Mouse (Mus musculus): ENCODE data around the gene Olfr808. TPM values are rescaled to one million over a fixed set of nuclear protein-coding genes. Genes with fewer than 3 reads are reported as not detected.

Olfr808 gene
- polyA plus RNA-seq, 1 experiment from 2014 or later: not detected

Small RNAs within 50 kb of the gene (microRNA-seq; reads per million reads assigned to microRNA genes)
- not detected for gene Gm24485

Other genes starting within 250 kb of the Olfr808 start
- not detected in 2 replicates for gene Olfr791, start 243.7 kb upstream of the Olfr808 start, polyA plus RNA-seq (2014; fragmentation: Nextera tagmentation; extraction: Ambion mirVana)
- not detected in 2 replicates for gene Olfr792, start 226.3 kb upstream of the Olfr808 start, polyA plus RNA-seq (2014; fragmentation: Nextera tagmentation; extraction: Ambion mirVana)
- not detected in 2 replicates for gene Olfr794, start 197.8 kb upstream of the Olfr808 start, polyA plus RNA-seq (2014; fragmentation: Nextera tagmentation; extraction: Ambion mirVana)
- gene Olfr796, start 152.9 kb upstream of the Olfr808 start, polyA plus RNA-seq (2014; fragmentation: Nextera tagmentation; extraction: Ambion mirVana): not detected in 2 replicates
- not detected in 2 replicates for gene Olfr798, start 137.5 kb upstream of the Olfr808 start, polyA plus RNA-seq (2014; fragmentation: Nextera tagmentation; extraction: Ambion mirVana)
- not detected in 2 replicates for gene Olfr799, start 128.0 kb upstream of the Olfr808 start, polyA plus RNA-seq (2014; fragmentation: Nextera tagmentation; extraction: Ambion mirVana)
- not detected in 2 replicates for gene Olfr800, start 107.8 kb upstream of the Olfr808 start, polyA plus RNA-seq (2014; fragmentation: Nextera tagmentation; extraction: Ambion mirVana)
- not detected in 2 replicates for gene Olfr801, start 91.6 kb upstream of the Olfr808 start, polyA plus RNA-seq (2014; fragmentation: Nextera tagmentation; extraction: Ambion mirVana)
- gene Olfr802, start 77.3 kb upstream of the Olfr808 start, polyA plus RNA-seq (2014; fragmentation: Nextera tagmentation; extraction: Ambion mirVana): 0.05 TPM in 1 of 2 replicates, not detected in the other
- gene Olfr803, start 71.2 kb upstream of the Olfr808 start, polyA plus RNA-seq (2014; fragmentation: Nextera tagmentation; extraction: Ambion mirVana): not detected in 2 replicates
- not detected in 2 replicates for gene Olfr804, start 62.3 kb upstream of the Olfr808 start, polyA plus RNA-seq (2014; fragmentation: Nextera tagmentation; extraction: Ambion mirVana)
- gene Olfr805, start 36.1 kb upstream of the Olfr808 start, polyA plus RNA-seq (2014; fragmentation: Nextera tagmentation; extraction: Ambion mirVana): not detected in 2 replicates
- not detected in 2 replicates for gene Olfr806, start 23.6 kb upstream of the Olfr808 start, polyA plus RNA-seq (2014; fragmentation: Nextera tagmentation; extraction: Ambion mirVana)
- not detected in 2 replicates for gene Olfr807, start 7.7 kb upstream of the Olfr808 start, polyA plus RNA-seq (2014; fragmentation: Nextera tagmentation; extraction: Ambion mirVana)
- gene Olfr809, start 9.2 kb downstream of the Olfr808 start, polyA plus RNA-seq (2014; fragmentation: Nextera tagmentation; extraction: Ambion mirVana): not detected in 2 replicates
- not detected in 2 replicates for gene Olfr810, start 29.4 kb downstream of the Olfr808 start, polyA plus RNA-seq (2014; fragmentation: Nextera tagmentation; extraction: Ambion mirVana)
- gene Olfr811, start 38.9 kb downstream of the Olfr808 start, polyA plus RNA-seq (2014; fragmentation: Nextera tagmentation; extraction: Ambion mirVana): not detected in 2 replicates
- gene Olfr812, start 80.6 kb downstream of the Olfr808 start, polyA plus RNA-seq (2014; fragmentation: Nextera tagmentation; extraction: Ambion mirVana): not detected in 2 replicates
- gene Olfr813, start 89.9 kb downstream of the Olfr808 start, polyA plus RNA-seq (2014; fragmentation: Nextera tagmentation; extraction: Ambion mirVana): not detected in 2 replicates
- gene Olfr814, start 114.4 kb downstream of the Olfr808 start, polyA plus RNA-seq (2014; fragmentation: Nextera tagmentation; extraction: Ambion mirVana): not detected in 2 replicates
- gene Olfr815, start 140.4 kb downstream of the Olfr808 start, polyA plus RNA-seq (2014; fragmentation: Nextera tagmentation; extraction: Ambion mirVana): not detected in 2 replicates
- gene Olfr816, start 150.1 kb downstream of the Olfr808 start, polyA plus RNA-seq (2014; fragmentation: Nextera tagmentation; extraction: Ambion mirVana): not detected in 2 replicates
- not detected in 2 replicates for gene Olfr818, start 183.6 kb downstream of the Olfr808 start, polyA plus RNA-seq (2014; fragmentation: Nextera tagmentation; extraction: Ambion mirVana)
- not detected in 2 replicates for gene Olfr819, start 201.8 kb downstream of the Olfr808 start, polyA plus RNA-seq (2014; fragmentation: Nextera tagmentation; extraction: Ambion mirVana)
- not detected in 2 replicates for gene Olfr247, start 210.7 kb downstream of the Olfr808 start, polyA plus RNA-seq (2014; fragmentation: Nextera tagmentation; extraction: Ambion mirVana)
- not detected in 2 replicates for gene Gm10310, start 219.6 kb downstream of the Olfr808 start, polyA plus RNA-seq (2014; fragmentation: Nextera tagmentation; extraction: Ambion mirVana)
- gene Olfr820, start 247.1 kb downstream of the Olfr808 start, polyA plus RNA-seq (2014; fragmentation: Nextera tagmentation; extraction: Ambion mirVana): not detected in 2 replicates

Data from hindbrain, embryonic 14.5 days (tissue).